ENCODE assay signal across 12 mouse cellular contexts in the genomic region with DNA sequence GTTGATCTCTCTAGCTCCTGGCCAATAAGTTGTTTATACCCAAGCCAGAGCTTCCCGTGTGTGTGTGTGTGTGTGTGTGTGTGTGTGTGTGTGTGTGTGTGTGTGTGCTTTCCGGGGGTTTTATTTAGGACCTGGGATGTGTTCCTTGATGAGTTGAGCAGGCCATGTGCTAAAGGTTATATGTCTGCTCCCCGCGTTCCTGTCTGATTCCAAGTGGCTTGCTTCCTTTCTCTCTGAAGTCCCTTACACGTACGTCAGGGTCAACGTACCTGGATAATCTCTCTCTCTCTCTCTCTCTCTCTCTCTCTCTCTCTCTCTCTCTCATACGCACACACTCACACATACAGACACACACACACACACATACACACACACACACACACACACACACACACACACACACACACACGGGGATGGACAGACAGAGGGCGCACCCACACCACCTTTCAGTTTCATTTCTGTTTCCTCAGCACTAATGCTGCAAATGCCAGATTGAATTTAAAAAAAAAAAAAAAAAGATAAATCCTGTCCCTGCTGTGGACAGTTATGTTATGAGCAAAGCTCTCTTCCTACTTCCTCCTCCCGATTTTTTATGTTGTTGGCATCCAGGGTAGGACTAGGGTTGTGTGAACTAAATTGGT.
DNase-seq lines count a peak whose midpoint lies in the region; ATAC-seq and TF ChIP-seq lines count a peak whose summit lies in the region.
"Had no signal": no experiment of that assay in that cellular context is flagged by ENCODE, and none has a peak within 500 bp of the region (broad histone marks: within the 10 kb centered on the region; RNA-seq: fewer than 3 reads in every experiment).

No protein-coding gene starts in this region.

- 0 out of 2 replicates have a peak, but pooled peaks have one; percentile 20 for TF ChIP-seq CTCF in kidney, adult 2 months (conservative IDR thresholded peaks at IDR 0.05; ENCODE audit: insufficient read depth, insufficient read length, low read depth, low read length)

- H3K27ac ChIP-seq in forebrain, embryonic 14.5 days (ENCODE audit: low read depth, low read length) = no peak overlapping the region
- no peak overlapping the region for H3K27ac ChIP-seq in forebrain, embryonic 12.5 days
- peak overlapping the region; percentile 19; the same call in 1 of the 2 replicates for H3K27ac ChIP-seq in kidney, adult 2 months (ENCODE audit: insufficient read depth, low read depth, low read length)
- no peak overlapping the region for H3K27ac ChIP-seq in kidney, embryonic 15.5 days
- peak overlapping the region; percentile 55 for H3K27ac ChIP-seq in heart, embryonic 15.5 days
- H3K27ac ChIP-seq: hindbrain, embryonic 12.5 days; macrophage had no signal

- no peak for DNase-seq in forebrain, embryonic 14.5 days (ENCODE audit: low spot score)
- DNase-seq in kidney, adult 2 months = peak; percentile 51
- DNase-seq in A20 (ENCODE audit: low read depth, low spot score) = peak; percentile 65
- DNase-seq in embryo, embryonic 9.5 days (ENCODE audit: extremely low spot score) = no peak
- DNase-seq in cerebellum, adult 11 months = no peak
- DNase-seq: layer of hippocampus, adult 9-11 months; left cerebral cortex, postnatal 4 days had no signal

- WGBS in forebrain, embryonic 14.5 days = 85% methylated on average over 11 of the region's 11 CpGs
- 81% methylated on average over 9 of the region's 11 CpGs for WGBS in forebrain, embryonic 12.5 days
- 66% methylated on average over 11 of the region's 11 CpGs for WGBS in kidney, adult 2 months
- 80% methylated on average over 11 of the region's 11 CpGs for WGBS in kidney, embryonic 15.5 days
- WGBS in heart, embryonic 15.5 days = 52% methylated on average over 10 of the region's 11 CpGs

- no peaks in the 10 kb centered on the region for H3K36me3 ChIP-seq in forebrain, embryonic 14.5 days (ENCODE audit: control insufficient read depth, insufficient read depth, low read length)
- no peaks in the 10 kb centered on the region for H3K36me3 ChIP-seq in forebrain, embryonic 12.5 days (replicated peaks)
- H3K36me3 ChIP-seq in kidney, adult 2 months (ENCODE audit: control insufficient read depth, insufficient read depth, low read length) = no peaks in the 10 kb centered on the region
- H3K36me3 ChIP-seq in kidney, embryonic 15.5 days = no peaks in the 10 kb centered on the region
- no peaks in the 10 kb centered on the region for H3K36me3 ChIP-seq in heart, embryonic 15.5 days
- H3K36me3 ChIP-seq: hindbrain, embryonic 12.5 days had no signal

- no peaks in the 10 kb centered on the region for H3K9me3 ChIP-seq in forebrain, embryonic 14.5 days (replicated peaks; ENCODE audit: control insufficient read depth, low read length)
- H3K9me3 ChIP-seq in forebrain, embryonic 12.5 days = no peaks in the 10 kb centered on the region
- H3K9me3 ChIP-seq in kidney, embryonic 15.5 days (replicated peaks) = no peaks in the 10 kb centered on the region
- no peaks in the 10 kb centered on the region for H3K9me3 ChIP-seq in heart, embryonic 15.5 days (replicated peaks)
- H3K9me3 ChIP-seq: hindbrain, embryonic 12.5 days had no signal

- no peak overlapping the region for H3K9ac ChIP-seq in forebrain, embryonic 14.5 days (ENCODE audit: low read length)
- no peak overlapping the region for H3K9ac ChIP-seq in forebrain, embryonic 12.5 days
- H3K9ac ChIP-seq in kidney, embryonic 15.5 days = no peak overlapping the region
- H3K9ac ChIP-seq in heart, embryonic 15.5 days = no peak overlapping the region
- H3K9ac ChIP-seq: hindbrain, embryonic 12.5 days had no signal

- 0 out of 2 replicates have a peak, but pooled peaks have one; percentile 10 for ATAC-seq in forebrain, embryonic 14.5 days
- ATAC-seq in forebrain, embryonic 12.5 days (ENCODE audit: low FRiP score) = no peak
- ATAC-seq in kidney, embryonic 15.5 days (replicated peaks; ENCODE audit: low FRiP score) = no peak
- ATAC-seq in heart, embryonic 15.5 days (replicated peaks; ENCODE audit: insufficient number of reproducible peaks, insufficient read depth, low FRiP score, low read depth) = no peak; the same call in 1 of the 2 replicates

- H3K4me1 ChIP-seq in forebrain, embryonic 14.5 days (ENCODE audit: control insufficient read depth, insufficient read depth, low read length) = peaks cover 6% of the 10 kb centered on the region; the same call in 1 of the 2 replicates
- no peaks in the 10 kb centered on the region; the same call in 1 of the 2 replicates for H3K4me1 ChIP-seq in forebrain, embryonic 12.5 days
- no peaks in the 10 kb centered on the region for H3K4me1 ChIP-seq in kidney, adult 2 months (ENCODE audit: control insufficient read depth, insufficient read depth, low read length)
- H3K4me1 ChIP-seq in kidney, embryonic 15.5 days = 0 out of 2 replicates have a peak, but pooled peaks cover 5% of the 10 kb centered on the region
- H3K4me1 ChIP-seq in heart, embryonic 15.5 days (replicated peaks) = peaks cover 42% of the 10 kb centered on the region

- H3K4me2 ChIP-seq in forebrain, embryonic 14.5 days (ENCODE audit: low read length) = no peak overlapping the region
- H3K4me2 ChIP-seq in forebrain, embryonic 12.5 days = no peak overlapping the region
- no peak overlapping the region for H3K4me2 ChIP-seq in kidney, embryonic 15.5 days
- peak overlapping the region; percentile 22 for H3K4me2 ChIP-seq in heart, embryonic 15.5 days
- H3K4me2 ChIP-seq: hindbrain, embryonic 12.5 days had no signal

- no peaks in the 10 kb centered on the region for H3K27me3 ChIP-seq in forebrain, embryonic 14.5 days (replicated peaks; ENCODE audit: control insufficient read depth, insufficient read depth, low read length)
- no peaks in the 10 kb centered on the region for H3K27me3 ChIP-seq in forebrain, embryonic 12.5 days
- H3K27me3 ChIP-seq in kidney, adult 2 months (replicated peaks; ENCODE audit: control insufficient read depth, insufficient read depth, low read length) = no peaks in the 10 kb centered on the region
- H3K27me3 ChIP-seq in kidney, embryonic 15.5 days = no peaks in the 10 kb centered on the region
- no peaks in the 10 kb centered on the region for H3K27me3 ChIP-seq in heart, embryonic 15.5 days
- H3K27me3 ChIP-seq: hindbrain, embryonic 12.5 days had no signal

- no peak overlapping the region for H3K4me3 ChIP-seq in forebrain, embryonic 14.5 days (ENCODE audit: low read depth, low read length)
- H3K4me3 ChIP-seq in forebrain, embryonic 12.5 days (replicated peaks) = no peak overlapping the region
- H3K4me3 ChIP-seq in kidney, adult 2 months (ENCODE audit: insufficient read depth, low read depth, low read length) = no peak overlapping the region
- H3K4me3 ChIP-seq in kidney, embryonic 15.5 days (replicated peaks) = no peak overlapping the region
- no peak overlapping the region for H3K4me3 ChIP-seq in heart, embryonic 15.5 days
- H3K4me3 ChIP-seq: hindbrain, embryonic 12.5 days had no signal

- TF ChIP-seq POLR2A in kidney, adult 2 months (IDR thresholded peaks at IDR 0.05; ENCODE audit: low read depth, low read length) = no peak

Comparison
In these comparisons a context has a peak if more than half of its experiments do, and no peak if none do; other contexts are left out.
1. H3K27ac ChIP-seq: peak in kidney, adult 2 months (single experiment) and heart, embryonic 15.5 days (single experiment); none in forebrain, embryonic 14.5 days (single experiment), forebrain, embryonic 12.5 days (single experiment) and kidney, embryonic 15.5 days (single experiment).
2. DNase-seq: peak in kidney, adult 2 months (single experiment) and A20 (single experiment); none in forebrain, embryonic 14.5 days (single experiment), embryo, embryonic 9.5 days (single experiment) and cerebellum, adult 11 months (single experiment).